ENCODE assay signal across 9 mouse cellular contexts in genomic region chr4:57120563-57120962, GRCm38 (mm10). TPM values are rescaled to one million over a fixed set of nuclear protein-coding genes. Genes with fewer than 3 reads are reported as not detected.
A peak's percentile ranks its signal among the peaks of the same experiment; 100 is the strongest.
DNase-seq lines count a peak whose midpoint lies in the region; ATAC-seq lines count a peak whose summit lies in the region.
"Had no signal": no experiment of that assay in that cellular context is flagged by ENCODE, and none has a peak within 500 bp of the region (broad histone marks: within the 10 kb centered on the region; RNA-seq: fewer than 3 reads in every experiment).

No protein-coding gene starts in this region.

- no peaks in the 10 kb centered on the region for H3K9me3 ChIP-seq in neural tube, embryonic 11.5 days (ENCODE audit: control insufficient read depth, low read length)
- H3K9me3 ChIP-seq in kidney, embryonic 15.5 days (replicated peaks) = no peaks in the 10 kb centered on the region
- H3K9me3 ChIP-seq in stomach, embryonic 14.5 days (ENCODE audit: control insufficient read depth, low read depth, low read length) = no peaks in the 10 kb centered on the region
- H3K9me3 ChIP-seq: embryonic facial prominence, embryonic 12.5 days had no signal

- H3K4me3 ChIP-seq in neural tube, embryonic 11.5 days (ENCODE audit: low read depth, low read length) = no peak overlapping the region
- H3K4me3 ChIP-seq in kidney, embryonic 15.5 days (replicated peaks) = no peak overlapping the region
- no peak overlapping the region for H3K4me3 ChIP-seq in stomach, embryonic 14.5 days (ENCODE audit: low read depth, low read length)
- H3K4me3 ChIP-seq: embryonic facial prominence, embryonic 12.5 days had no signal

- peak; percentile 21 for DNase-seq in adrenal gland, postnatal 10 days
- DNase-seq in adrenal gland, adult 8-10 months = no peak
- peak; percentile 23 for DNase-seq in neural tube, embryonic 11.5 days (ENCODE audit: low spot score)
- no peak for DNase-seq in neural tube, embryonic 10.5 days (ENCODE audit: extremely low spot score, low spot score)
- DNase-seq in left cerebral cortex, adult 9 months (ENCODE audit: low spot score in 2 of 2) = no peak
- no peak for DNase-seq in gastrocnemius, adult 8-10 months (ENCODE audit: low spot score in 2 of 2)

- no peak overlapping the region for H3K4me2 ChIP-seq in neural tube, embryonic 11.5 days (ENCODE audit: low read depth)
- H3K4me2 ChIP-seq in kidney, embryonic 15.5 days = no peak overlapping the region
- H3K4me2 ChIP-seq in stomach, embryonic 14.5 days (replicated peaks; ENCODE audit: low read depth, low read length) = no peak overlapping the region
- H3K4me2 ChIP-seq: embryonic facial prominence, embryonic 12.5 days had no signal

- no peaks in the 10 kb centered on the region for H3K27me3 ChIP-seq in neural tube, embryonic 11.5 days (ENCODE audit: control insufficient read depth, insufficient read depth, low read length)
- 0 out of 2 replicates have a peak, but pooled peaks cover 4% of the 10 kb centered on the region for H3K27me3 ChIP-seq in kidney, embryonic 15.5 days
- no peaks in the 10 kb centered on the region for H3K27me3 ChIP-seq in stomach, embryonic 14.5 days (ENCODE audit: control insufficient read depth, insufficient read depth, low read length)
- H3K27me3 ChIP-seq: embryonic facial prominence, embryonic 12.5 days had no signal

- WGBS in neural tube, embryonic 11.5 days = 60% methylated on average over 2 of the region's 2 CpGs
- 41% methylated on average over 2 of the region's 2 CpGs for WGBS in kidney, embryonic 15.5 days
- 38% methylated on average over 2 of the region's 2 CpGs for WGBS in stomach, embryonic 14.5 days

- no peaks in the 10 kb centered on the region for H3K36me3 ChIP-seq in neural tube, embryonic 11.5 days (ENCODE audit: control insufficient read depth, insufficient read depth, low read length)
- no peaks in the 10 kb centered on the region for H3K36me3 ChIP-seq in kidney, embryonic 15.5 days
- no peaks in the 10 kb centered on the region for H3K36me3 ChIP-seq in stomach, embryonic 14.5 days (ENCODE audit: control insufficient read depth, insufficient read depth, low read length)
- H3K36me3 ChIP-seq: embryonic facial prominence, embryonic 12.5 days had no signal

- H3K4me1 ChIP-seq in neural tube, embryonic 11.5 days (ENCODE audit: control insufficient read depth, insufficient read depth, low read length) = no peaks in the 10 kb centered on the region
- peaks cover 14% of the 10 kb centered on the region for H3K4me1 ChIP-seq in kidney, embryonic 15.5 days
- H3K4me1 ChIP-seq in stomach, embryonic 14.5 days (ENCODE audit: control insufficient read depth, insufficient read depth, low read length) = 0 out of 2 replicates have a peak, but pooled peaks cover 8% of the 10 kb centered on the region

- H3K27ac ChIP-seq in neural tube, embryonic 11.5 days (ENCODE audit: low read depth, low read length) = no peak overlapping the region
- H3K27ac ChIP-seq in kidney, embryonic 15.5 days = no peak overlapping the region
- H3K27ac ChIP-seq in stomach, embryonic 14.5 days (ENCODE audit: low read length) = no peak overlapping the region
- H3K27ac ChIP-seq: embryonic facial prominence, embryonic 12.5 days had no signal

- no peak overlapping the region for H3K9ac ChIP-seq in neural tube, embryonic 11.5 days (ENCODE audit: low read length)
- no peak overlapping the region for H3K9ac ChIP-seq in kidney, embryonic 15.5 days
- H3K9ac ChIP-seq in stomach, embryonic 14.5 days (replicated peaks; ENCODE audit: low read depth, low read length) = no peak overlapping the region
- H3K9ac ChIP-seq: embryonic facial prominence, embryonic 12.5 days had no signal

- no peak for ATAC-seq in neural tube, embryonic 11.5 days (ENCODE audit: insufficient read depth, low FRiP score, low TSS enrichment)
- peak; percentile 33; the same call in 1 of the 2 replicates for ATAC-seq in kidney, embryonic 15.5 days (replicated peaks; ENCODE audit: low FRiP score)
- peak; percentile 48; the same call in 1 of the 2 replicates for ATAC-seq in stomach, embryonic 14.5 days (ENCODE audit: insufficient number of reproducible peaks, insufficient read depth, low FRiP score, low read depth)

RNA-seq across cellular contexts. Expression of gene Epb41l4b, which starts 22.7 kb away (rescaled TPM):
- total RNA-seq in adrenal gland, postnatal 10 days (2021) = 1 to 10 TPM; 8.2 to 8.6 TPM
- 1 to 10 TPM; 1.9 to 3.5 (median 2.6) TPM for total RNA-seq in adrenal gland, adult 8-10 months (2022)
- 0.99 and 1.3 TPM in 2 replicates for polyA plus RNA-seq in neural tube, embryonic 11.5 days (2014; fragmentation: Nextera tagmentation; extraction: Ambion mirVana)
- 2.2 and 2.9 TPM in 2 replicates for polyA plus RNA-seq in kidney, embryonic 15.5 days (2015; fragmentation: Nextera tagmentation; extraction: Ambion mirVana)
- polyA plus RNA-seq in stomach, embryonic 14.5 days (2014; fragmentation: Nextera tagmentation; extraction: Ambion mirVana) = 6.3 and 6.7 TPM in 2 replicates
- total RNA-seq in gastrocnemius, adult 8-10 months (2022) = 1 to 10 TPM; 3.6 to 7.4 (median 5.8) TPM

Comparison
In these comparisons a context has a peak if more than half of its experiments do, and no peak if none do; other contexts are left out.
1. DNase-seq: peak in adrenal gland, postnatal 10 days (single experiment) and neural tube, embryonic 11.5 days (single experiment); none in adrenal gland, adult 8-10 months (single experiment), neural tube, embryonic 10.5 days (single experiment), left cerebral cortex, adult 9 months (0 of 2) and gastrocnemius, adult 8-10 months (0 of 2).